Mouse (Mus musculus): ENCODE data around the gene A730046J19Rik. TPM values are rescaled to one million over a fixed set of nuclear protein-coding genes. Genes with fewer than 3 reads are reported as not detected.

Gene A730046J19Rik
- 0.30 and 0.35 TPM in 2 replicates for polyA plus RNA-seq (2015; fragmentation: Nextera tagmentation; extraction: Ambion mirVana)

DNA sequence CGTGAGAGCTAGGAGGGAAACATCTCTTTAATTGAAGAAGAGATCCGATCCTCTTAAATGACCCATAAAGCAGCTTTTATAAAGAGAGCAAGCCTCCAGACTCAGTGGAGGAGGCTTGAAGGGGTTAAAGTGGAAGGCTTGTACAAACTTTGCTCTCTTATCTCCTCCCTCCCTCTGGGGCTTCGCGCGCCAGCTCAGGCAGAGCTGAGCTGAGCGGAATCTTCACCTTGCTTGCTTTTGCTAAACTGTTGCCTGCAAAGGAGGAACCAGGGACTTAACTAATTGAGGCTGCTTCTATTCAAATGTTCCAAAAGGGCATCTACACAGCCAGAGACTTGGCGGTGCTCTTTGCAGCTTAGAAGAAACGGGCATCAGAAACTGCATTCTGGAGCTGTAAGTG is at the start of gene A730046J19Rik:
A730046J19Rik (plus strand) TSS at position 173 of the 400 bp plus-strand sequence.
- TF ChIP-seq CTCF (IDR thresholded peaks at IDR 0.05): no peak
- no peak for TF ChIP-seq EP300 (IDR thresholded peaks at IDR 0.05)
- peak within 1 kb of the TSS; percentile 19; the same call in 1 of the 2 replicates for H3K4me2 ChIP-seq (replicated peaks; ENCODE audit: low read depth, low read length)
- 10% methylated on average over 8 of the region's 8 CpGs for WGBS
- peak; percentile 6 for DNase-seq (ENCODE audit: low spot score)
- H3K4me1 ChIP-seq (ENCODE audit: insufficient read depth, low read depth, low read length): no peaks in the 10 kb centered on the region
- H3K9me3 ChIP-seq (ENCODE audit: low read length): no peaks in the 10 kb centered on the region
- no peak within 1 kb of the TSS for H3K4me3 ChIP-seq (ENCODE audit: low read depth, low read length)
- no peaks in the 10 kb centered on the region for H3K36me3 ChIP-seq (ENCODE audit: insufficient read depth, low read length)
- no peak within 1 kb of the TSS for H3K27ac ChIP-seq (ENCODE audit: low read length)
- no peak within 1 kb of the TSS for H3K9ac ChIP-seq (replicated peaks; ENCODE audit: low read depth)
- H3K27me3 ChIP-seq (replicated peaks; ENCODE audit: insufficient read depth, low read length): no peaks in the 10 kb centered on the region
- ATAC-seq: no peak

DNA sequence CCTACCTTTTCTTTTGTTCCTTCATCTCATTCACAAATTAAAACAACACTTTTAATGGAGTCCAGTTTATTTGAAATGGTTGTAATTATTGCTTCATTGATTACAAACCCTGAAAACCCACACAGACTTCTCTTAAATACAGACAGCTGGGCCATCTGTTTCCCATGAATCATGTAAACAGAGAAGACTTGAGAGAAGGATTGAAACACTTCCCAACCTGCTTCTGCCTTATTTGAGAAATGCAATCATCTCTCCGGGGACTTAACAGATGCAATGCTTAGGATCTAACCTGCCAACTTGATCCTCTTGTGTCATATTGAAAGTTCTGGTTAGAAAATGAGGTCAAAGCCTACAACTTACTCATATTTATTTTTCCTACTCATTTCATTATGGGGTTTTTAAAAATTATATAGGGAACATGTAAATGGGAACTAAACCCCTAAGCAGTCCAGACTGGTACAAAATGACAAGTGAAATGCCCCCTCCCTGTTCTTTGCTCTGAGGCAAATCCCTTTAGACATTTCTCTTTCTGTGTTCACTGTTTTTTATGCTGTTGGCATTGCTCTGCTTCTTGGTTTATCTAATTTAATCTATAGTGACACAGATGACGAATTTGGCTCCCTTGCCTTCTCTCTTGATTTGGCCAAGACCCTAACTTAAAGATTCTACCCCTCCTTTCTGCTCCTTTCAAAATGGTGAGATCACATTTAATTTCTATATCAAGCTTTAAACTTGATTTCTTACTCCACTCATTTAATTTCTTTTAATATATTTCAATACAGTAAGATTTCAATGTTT is 48.7 kb upstream of the A730046J19Rik start:
- Histone ChIP-seq H3K9me3 (ENCODE audit: low read length) (no peaks in the 10 kb centered on the region), H3K9ac (replicated peaks; ENCODE audit: low read depth) (no peak overlapping the region), H3K4me2 (replicated peaks; ENCODE audit: low read depth, low read length) (no peak overlapping the region), H3K27me3 (replicated peaks; ENCODE audit: insufficient read depth, low read length) (no peaks in the 10 kb centered on the region), H3K36me3 (ENCODE audit: insufficient read depth, low read length) (no peaks in the 10 kb centered on the region), H3K4me1 (ENCODE audit: insufficient read depth, low read depth, low read length) (no peaks in the 10 kb centered on the region), H3K4me3 (ENCODE audit: low read depth, low read length) (no peak overlapping the region), H3K27ac (ENCODE audit: low read length) (no peak overlapping the region)
- no peak for ATAC-seq
- TF ChIP-seq CTCF (IDR thresholded peaks at IDR 0.05) (no peak), EP300 (IDR thresholded peaks at IDR 0.05) (no peak)
- DNase-seq (ENCODE audit: low spot score): no peak
- WGBS: 55% methylated on average over 2 of the region's 2 CpGs

DNA sequence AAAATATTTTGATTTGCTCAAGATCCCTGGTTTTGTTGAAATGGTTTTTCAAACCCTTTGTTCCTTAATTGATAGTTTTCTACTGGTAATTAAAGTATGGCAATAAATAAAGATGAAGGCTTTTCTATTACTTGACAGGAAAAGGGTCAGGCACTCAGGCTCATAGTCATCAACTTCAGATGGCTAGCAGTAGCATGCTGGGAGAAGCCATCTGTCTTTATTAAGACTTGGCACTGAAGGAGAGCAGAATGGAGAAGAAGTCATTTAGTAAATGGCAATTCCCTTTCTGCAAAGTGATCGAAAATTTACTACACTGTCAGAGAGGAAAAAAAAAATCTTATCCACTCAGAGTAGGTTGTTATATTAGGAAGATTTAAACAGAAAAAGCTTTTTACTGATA is 17.2 kb upstream of the A730046J19Rik start:
- H3K4me3 ChIP-seq (ENCODE audit: low read depth, low read length): no peak overlapping the region
- ATAC-seq (no peak), DNase-seq (ENCODE audit: low spot score) (no peak)
- no peak overlapping the region for H3K27ac ChIP-seq (ENCODE audit: low read length)
- H3K9ac ChIP-seq (replicated peaks; ENCODE audit: low read depth): no peak overlapping the region
- TF ChIP-seq EP300 (IDR thresholded peaks at IDR 0.05): no peak
- no peak for TF ChIP-seq CTCF (IDR thresholded peaks at IDR 0.05)
- 68% methylated on average over 1 of the region's 1 CpGs for WGBS
- H3K9me3 ChIP-seq (ENCODE audit: low read length): no peaks in the 10 kb centered on the region
- no peaks in the 10 kb centered on the region for H3K36me3 ChIP-seq (ENCODE audit: insufficient read depth, low read length)
- H3K4me1 ChIP-seq (ENCODE audit: insufficient read depth, low read depth, low read length): no peaks in the 10 kb centered on the region
- no peaks in the 10 kb centered on the region for H3K27me3 ChIP-seq (replicated peaks; ENCODE audit: insufficient read depth, low read length)
- no peak overlapping the region for H3K4me2 ChIP-seq (replicated peaks; ENCODE audit: low read depth, low read length)

DNA sequence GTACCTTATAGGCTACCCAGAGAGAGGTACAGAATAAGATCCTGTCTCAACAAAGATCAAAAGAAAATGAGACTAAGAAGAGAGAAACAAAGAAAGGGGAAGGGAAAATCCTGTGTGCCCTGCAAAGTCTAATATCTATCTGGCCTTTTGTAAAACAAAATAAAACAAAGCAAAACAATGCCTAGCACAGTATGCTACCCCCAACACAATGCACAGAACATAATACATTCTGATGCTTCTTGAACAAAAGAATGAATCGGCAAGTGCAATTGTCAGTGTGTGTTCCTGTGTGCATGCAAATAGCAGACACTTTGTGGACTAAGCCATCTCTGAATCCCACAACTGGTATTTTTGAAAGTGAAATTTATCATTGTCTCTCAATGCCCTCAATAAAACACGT is 3.5 kb upstream of the A730046J19Rik start:
- H3K36me3 ChIP-seq (ENCODE audit: insufficient read depth, low read length): no peaks in the 10 kb centered on the region
- no peaks in the 10 kb centered on the region for H3K27me3 ChIP-seq (replicated peaks; ENCODE audit: insufficient read depth, low read length)
- H3K27ac ChIP-seq (ENCODE audit: low read length): no peak overlapping the region
- no peaks in the 10 kb centered on the region for H3K9me3 ChIP-seq (ENCODE audit: low read length)
- no peak overlapping the region for H3K9ac ChIP-seq (replicated peaks; ENCODE audit: low read depth)
- H3K4me2 ChIP-seq (replicated peaks; ENCODE audit: low read depth, low read length): no peak overlapping the region
- WGBS: 71% methylated on average over 2 of the region's 2 CpGs
- TF ChIP-seq EP300 (IDR thresholded peaks at IDR 0.05) (no peak), CTCF (IDR thresholded peaks at IDR 0.05) (no peak)
- no peak for DNase-seq (ENCODE audit: low spot score)
- ATAC-seq: no peak
- no peaks in the 10 kb centered on the region for H3K4me1 ChIP-seq (ENCODE audit: insufficient read depth, low read depth, low read length)
- H3K4me3 ChIP-seq (ENCODE audit: low read depth, low read length): no peak overlapping the region

DNA sequence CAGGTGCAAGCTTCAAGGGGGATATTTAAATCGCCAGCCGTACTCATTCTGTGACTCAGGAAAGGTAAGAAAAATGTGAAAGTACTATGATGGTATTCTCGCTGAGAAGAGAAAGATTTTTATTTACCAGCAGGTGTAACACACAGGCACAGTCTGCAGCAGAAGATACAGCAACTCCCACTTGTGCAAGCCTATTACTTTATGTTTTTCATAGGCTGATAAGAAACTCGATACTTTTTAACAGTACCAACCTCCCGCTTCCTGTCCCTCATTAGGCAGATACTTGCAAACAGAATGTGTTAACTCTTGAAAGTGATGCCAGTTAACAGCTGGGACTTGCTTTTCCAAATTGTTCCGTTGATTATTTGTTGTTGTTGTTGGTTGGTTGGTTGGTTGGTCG is 616 bp downstream of the A730046J19Rik start:
- H3K4me1 ChIP-seq (ENCODE audit: insufficient read depth, low read depth, low read length): no peaks in the 10 kb centered on the region
- no peak overlapping the region for H3K27ac ChIP-seq (ENCODE audit: low read length)
- H3K9me3 ChIP-seq (ENCODE audit: low read length): no peaks in the 10 kb centered on the region
- no peak overlapping the region for H3K4me3 ChIP-seq (ENCODE audit: low read depth, low read length)
- ATAC-seq (no peak), DNase-seq (ENCODE audit: low spot score) (no peak)
- H3K27me3 ChIP-seq (replicated peaks; ENCODE audit: insufficient read depth, low read length): no peaks in the 10 kb centered on the region
- WGBS: 13% methylated on average over 7 of the region's 7 CpGs
- TF ChIP-seq CTCF (IDR thresholded peaks at IDR 0.05) (no peak), EP300 (IDR thresholded peaks at IDR 0.05) (no peak)
- H3K4me2 ChIP-seq (replicated peaks; ENCODE audit: low read depth, low read length): no peak overlapping the region; the same call in 1 of the 2 replicates
- H3K36me3 ChIP-seq (ENCODE audit: insufficient read depth, low read length): no peaks in the 10 kb centered on the region
- H3K9ac ChIP-seq (replicated peaks; ENCODE audit: low read depth): no peak overlapping the region

DNA sequence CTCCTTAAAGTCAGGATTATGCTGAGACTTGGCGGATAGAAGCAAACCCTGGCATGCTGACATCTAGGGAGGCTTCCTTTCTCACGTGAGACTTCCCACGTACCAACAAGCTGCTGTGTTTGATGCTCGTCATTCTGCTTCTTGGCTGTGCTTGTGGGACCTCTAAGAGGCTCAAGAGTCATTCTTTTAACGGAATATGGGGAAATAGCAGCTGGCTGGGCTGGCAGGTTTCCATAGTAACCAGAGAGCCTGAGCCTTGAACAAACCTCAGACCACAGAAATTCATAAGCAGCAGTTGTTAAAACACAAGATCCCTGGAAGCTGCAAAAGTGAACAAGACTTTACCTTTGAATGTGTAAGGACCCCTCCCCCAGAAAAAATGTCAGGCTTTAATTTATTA is 9.4 kb downstream of the A730046J19Rik start:
- Histone ChIP-seq H3K9ac (replicated peaks; ENCODE audit: low read depth) (no peak overlapping the region), H3K4me1 (ENCODE audit: insufficient read depth, low read depth, low read length) (no peaks in the 10 kb centered on the region), H3K9me3 (ENCODE audit: low read length) (no peaks in the 10 kb centered on the region), H3K27me3 (replicated peaks; ENCODE audit: insufficient read depth, low read length) (no peaks in the 10 kb centered on the region), H3K4me2 (replicated peaks; ENCODE audit: low read depth, low read length) (no peak overlapping the region), H3K4me3 (ENCODE audit: low read depth, low read length) (no peak overlapping the region), H3K27ac (ENCODE audit: low read length) (no peak overlapping the region), H3K36me3 (ENCODE audit: insufficient read depth, low read length) (no peaks in the 10 kb centered on the region)
- DNase-seq (ENCODE audit: low spot score) (peak; percentile 31), ATAC-seq (no peak; the same call in 1 of the 2 replicates)
- no peak for TF ChIP-seq CTCF (IDR thresholded peaks at IDR 0.05)
- no peak for TF ChIP-seq EP300 (IDR thresholded peaks at IDR 0.05)
- 30% methylated on average over 5 of the region's 5 CpGs for WGBS

Other genes starting within 250 kb of the A730046J19Rik start
- 0.18 and 0.23 TPM in 2 replicates for gene Dcx, start 220.4 kb upstream of the A730046J19Rik start, polyA plus RNA-seq (2015; fragmentation: Nextera tagmentation; extraction: Ambion mirVana)
- 6.3 and 7.9 TPM in 2 replicates for gene Alg13, start 164.1 kb downstream of the A730046J19Rik start, polyA plus RNA-seq (2015; fragmentation: Nextera tagmentation; extraction: Ambion mirVana)

All from lung, postnatal 0 days (tissue).